Mouse (Mus musculus): ENCODE results near the gene Sphk1. TPM values are rescaled to one million over a fixed set of nuclear protein-coding genes. Genes with fewer than 3 reads are reported as not detected.
A peak's percentile ranks its signal among the peaks of the same experiment; 100 is the strongest.
"Not testable (repeated sequence)": the region's sequence is repeated elsewhere in the genome, so short reads cannot be mapped to it uniquely, and the experiment has no call there.

The Sphk1 gene
- total RNA-seq (2021) = 1 to 10 TPM; 1.7 to 2.1 TPM
- long read RNA-seq, partial matches to known transcripts = 0 of 4 reads
- long read RNA-seq, other reads (novel, unspliced or antisense) = 3 of 4 reads

GRCm38 (mm10) chr11:116530187-116531147, at the start of gene Sphk1:
Sphk1 (plus strand) TSS chr11:116530925.
- DNase-seq (ENCODE audit: low spot score in 2 of 2) = no peak

GRCm38 (mm10) chr11:116480975-116481374, 49.8 kb upstream of the Sphk1 start:
- DNase-seq (ENCODE audit: low spot score in 2 of 2) = no peak

- no peak for DNase-seq (ENCODE audit: low spot score in 2 of 2)
Measured at GRCm38 (mm10) chr11:116481776-116482175, 48.9 kb upstream of the Sphk1 start.

- no peak for DNase-seq (ENCODE audit: low spot score in 2 of 2)
Measured at GRCm38 (mm10) chr11:116484261-116484660, 46.5 kb upstream of the Sphk1 start.

DNA sequence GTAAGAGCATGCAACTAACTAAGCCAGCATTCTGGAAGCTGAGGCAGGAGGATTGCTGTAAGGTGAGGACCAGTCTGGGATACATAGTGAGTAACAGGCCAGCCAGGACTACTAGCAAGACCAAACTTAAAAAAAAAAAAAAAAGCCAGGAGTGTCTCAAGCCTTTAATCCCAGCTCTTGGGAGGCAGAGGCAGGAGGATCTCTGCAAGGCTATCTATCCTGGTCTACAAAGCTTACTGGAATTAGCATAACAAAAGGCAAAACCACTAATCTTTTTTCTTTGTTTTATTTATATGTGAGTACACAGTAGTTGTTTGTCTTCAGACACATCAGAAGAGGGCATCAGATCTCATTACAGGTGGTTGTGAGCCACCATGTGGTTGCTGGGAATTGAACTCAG, 42.5 kb upstream of the Sphk1 start:
- DNase-seq (ENCODE audit: low spot score in 2 of 2) = no peak

- DNase-seq (ENCODE audit: low spot score in 2 of 2) = no peak
Measured at GRCm38 (mm10) chr11:116488693-116489375, 41.9 kb upstream of the Sphk1 start.

- no peak for DNase-seq (ENCODE audit: low spot score in 2 of 2)
Measured at GRCm38 (mm10) chr11:116489771-116490231, 40.9 kb upstream of the Sphk1 start.

GRCm38 (mm10) chr11:116490232-116491107, 40.3 kb upstream of the Sphk1 start:
- DNase-seq (ENCODE audit: low spot score in 2 of 2) = peak; percentile 86 to 92

DNA sequence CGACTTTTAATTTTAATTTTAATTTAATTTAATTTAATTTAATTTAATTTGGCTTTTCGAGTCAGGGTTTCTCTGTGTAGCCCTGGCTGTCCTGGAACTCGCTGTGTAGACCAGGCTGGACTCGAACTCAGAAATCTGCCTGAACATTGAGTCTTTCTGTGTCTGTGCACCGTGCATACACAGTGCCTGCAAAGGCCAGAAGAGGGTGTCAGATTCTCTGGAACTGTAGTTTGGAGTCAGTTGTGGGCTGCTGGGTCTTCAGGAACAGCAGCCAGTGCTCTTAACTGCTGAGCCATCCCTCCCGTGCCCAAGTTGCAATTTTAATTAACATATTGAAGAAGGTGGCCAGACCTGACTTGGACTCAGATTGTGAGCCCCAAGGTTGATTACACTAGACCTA, 39.4 kb upstream of the Sphk1 start:
- no peak for DNase-seq (ENCODE audit: low spot score in 2 of 2)

DNA sequence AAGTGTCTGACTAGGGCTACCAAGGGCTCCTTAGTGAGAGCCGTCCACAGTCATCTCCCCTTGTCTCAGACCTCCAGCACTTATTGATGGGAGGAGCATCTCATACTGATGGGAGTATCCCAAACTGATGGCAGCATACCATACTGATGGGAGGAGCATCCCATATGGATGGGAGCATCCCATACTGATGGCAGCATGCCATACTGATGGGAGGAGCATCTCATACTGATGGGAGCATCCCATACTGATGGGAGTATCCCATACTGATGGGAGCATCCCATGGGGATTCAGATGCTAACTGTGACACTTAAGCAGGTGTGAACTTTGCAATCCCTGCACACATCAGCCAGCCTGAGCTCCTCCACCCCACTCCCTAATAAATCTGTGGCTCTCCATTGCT, 38.2 kb upstream of the Sphk1 start:
- DNase-seq (ENCODE audit: low spot score in 2 of 2) = not testable (repeated sequence)

DNA sequence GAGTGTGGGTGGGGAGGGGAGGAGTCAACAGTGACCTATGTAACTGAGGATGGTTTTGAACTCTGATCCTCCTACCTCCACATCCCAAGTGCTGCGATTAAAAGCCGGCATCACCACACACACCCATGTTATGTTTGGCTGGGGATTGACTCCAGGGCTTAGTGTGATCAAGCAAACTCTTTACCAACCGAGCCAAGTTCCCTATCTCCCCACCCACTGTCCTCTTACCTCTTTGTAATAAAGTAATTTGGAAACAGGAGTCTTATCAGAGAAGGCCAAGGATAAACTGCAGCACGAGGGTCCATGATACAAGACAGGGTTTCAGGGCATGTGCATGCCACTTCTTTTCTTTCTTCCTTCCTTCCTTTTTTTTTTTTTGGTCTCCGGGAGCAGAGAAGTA, 37.5 kb upstream of the Sphk1 start:
- DNase-seq (ENCODE audit: low spot score in 2 of 2) = no peak

GRCm38 (mm10) chr11:116493795-116494252, 36.9 kb upstream of the Sphk1 start, which contains the start of gene Prpsap1:
Prpsap1 (minus strand) TSS chr11:116494202.
- DNase-seq (ENCODE audit: low spot score in 2 of 2) = no peak

DNA sequence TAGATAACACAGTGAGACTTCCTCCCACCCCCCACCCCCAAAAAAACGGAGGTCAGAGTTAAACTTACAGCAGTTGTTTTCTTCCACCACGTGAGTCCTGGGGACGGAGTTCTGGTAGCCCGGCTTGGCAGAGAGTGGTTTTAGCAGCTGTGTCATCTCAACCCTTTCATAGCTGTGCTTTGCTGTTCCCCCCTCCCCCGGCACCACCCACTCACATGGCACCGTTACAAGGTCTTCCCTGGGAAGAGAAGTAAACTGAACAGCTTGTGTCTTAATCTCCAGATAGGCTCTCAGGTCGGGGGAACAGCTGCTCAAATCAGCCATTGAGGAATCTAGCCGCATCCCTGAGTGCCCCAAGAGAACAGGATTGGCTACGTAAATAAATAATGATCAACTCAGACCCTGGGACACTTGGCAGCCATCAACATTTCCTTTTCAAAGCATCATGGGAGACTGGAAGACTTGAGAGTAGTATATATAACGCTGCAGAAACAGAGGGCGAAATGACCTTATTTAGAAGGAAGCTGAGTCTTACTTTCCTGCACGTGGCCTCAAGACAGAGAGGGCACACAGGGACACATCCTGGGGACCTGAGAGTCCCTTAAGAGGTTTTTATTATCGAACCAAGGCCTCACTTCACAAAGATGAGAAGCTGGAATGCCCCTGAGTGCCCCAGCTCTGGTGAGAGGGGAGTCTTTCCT, 36.1 kb upstream of the Sphk1 start:
- DNase-seq (ENCODE audit: low spot score in 2 of 2) = no peak

GRCm38 (mm10) chr11:116497313-116497712, 33.4 kb upstream of the Sphk1 start:
- no peak for DNase-seq (ENCODE audit: low spot score in 2 of 2)

- DNase-seq (ENCODE audit: low spot score in 2 of 2) = no peak
Measured at GRCm38 (mm10) chr11:116498596-116498995, 32.1 kb upstream of the Sphk1 start.

GRCm38 (mm10) chr11:116499018-116499417, 31.7 kb upstream of the Sphk1 start:
- no peak for DNase-seq (ENCODE audit: low spot score in 2 of 2)

- DNase-seq (ENCODE audit: low spot score in 2 of 2) = peak; percentile 47 to 49
Measured at GRCm38 (mm10) chr11:116501005-116501746, 29.5 kb upstream of the Sphk1 start.

DNA sequence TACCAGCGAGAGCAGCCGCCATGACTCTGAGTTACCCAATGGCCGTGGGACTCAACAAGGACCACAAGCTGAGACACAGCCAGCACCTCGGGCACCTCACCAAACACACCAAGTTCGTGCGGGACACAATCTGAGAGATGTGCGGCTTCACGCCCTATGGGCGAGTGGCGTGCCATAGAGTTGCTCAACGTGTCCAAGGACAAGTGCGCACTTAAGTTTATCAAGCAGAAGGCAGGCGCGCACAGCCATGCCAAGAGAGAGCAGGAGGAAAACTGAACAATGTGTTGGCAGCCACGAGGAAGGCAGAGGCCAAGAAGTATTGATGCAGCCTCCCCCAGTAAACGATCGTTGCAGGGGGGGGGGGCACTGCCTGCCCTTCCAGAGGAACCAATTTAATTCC, 26.2 kb upstream of the Sphk1 start:
- no peak for DNase-seq (ENCODE audit: low spot score in 2 of 2)

- DNase-seq (ENCODE audit: low spot score in 2 of 2) = no peak
Measured at GRCm38 (mm10) chr11:116505573-116505972, 25.2 kb upstream of the Sphk1 start.

All from layer of hippocampus, postnatal 10 days (tissue).